Mouse (Mus musculus): ENCODE measurements around the gene Tyw5.

The Tyw5 gene

GRCm38 (mm10) chr1:57387876-57388275, 19.0 kb downstream of the Tyw5 start:
- DNase-seq (ENCODE audit: low spot score in 2 of 2), result peak in 1 of 2 experiments; percentile 72

- DNase-seq (ENCODE audit: low spot score in 2 of 2), result no peak
Measured at GRCm38 (mm10) chr1:57386519-57386918, 20.4 kb downstream of the Tyw5 start.

- peak; percentile 92 to 94 for DNase-seq (ENCODE audit: low spot score in 2 of 2)
Measured at GRCm38 (mm10) chr1:57377376-57378341, 29.2 kb downstream of the Tyw5 start, which contains the start of gene 1700066M21Rik. Gene 1700066M21Rik, plus strand, starts transcription at chr1:57377620.

- no peak for DNase-seq (ENCODE audit: low spot score in 2 of 2)
Measured at GRCm38 (mm10) chr1:57376806-57377205, 30.1 kb downstream of the Tyw5 start.

- no peak for DNase-seq (ENCODE audit: low spot score in 2 of 2)
Measured at GRCm38 (mm10) chr1:57375276-57375675, 31.6 kb downstream of the Tyw5 start.

- no peak for DNase-seq (ENCODE audit: low spot score in 2 of 2)
Measured at GRCm38 (mm10) chr1:57370451-57370850, 36.5 kb downstream of the Tyw5 start.

- DNase-seq (ENCODE audit: low spot score in 2 of 2), result no peak
Measured at GRCm38 (mm10) chr1:57369111-57369510, 37.8 kb downstream of the Tyw5 start.

- DNase-seq (ENCODE audit: low spot score in 2 of 2), result no peak
Measured at GRCm38 (mm10) chr1:57367446-57367845, 39.5 kb downstream of the Tyw5 start.

GRCm38 (mm10) chr1:57358546-57358945, 48.4 kb downstream of the Tyw5 start:
- no peak for DNase-seq (ENCODE audit: low spot score in 2 of 2)

- no peak for DNase-seq (ENCODE audit: low spot score in 2 of 2)
Measured at GRCm38 (mm10) chr1:57351941-57352340, 55.0 kb downstream of the Tyw5 start.

GRCm38 (mm10) chr1:57347487-57347886, 59.4 kb downstream of the Tyw5 start:
- DNase-seq (ENCODE audit: low spot score in 2 of 2), result no peak

- no peak for DNase-seq (ENCODE audit: low spot score in 2 of 2)
Measured at GRCm38 (mm10) chr1:57341197-57341596, 65.7 kb downstream of the Tyw5 start.

- DNase-seq (ENCODE audit: low spot score in 2 of 2), result no peak
Measured at GRCm38 (mm10) chr1:57339156-57339796, 67.6 kb downstream of the Tyw5 start.

Measured in cerebellum, postnatal 4 days (tissue).